9 mouse cellular contexts compared by ENCODE assay signal in genomic region chr13:58593129-58593528, GRCm38 (mm10). TPM values are rescaled to one million over a fixed set of nuclear protein-coding genes. Genes with fewer than 3 reads are reported as not detected.
DNase-seq lines count a peak whose midpoint lies in the region; ATAC-seq lines count a peak whose summit lies in the region.
"Had no signal": no experiment of that assay in that cellular context is flagged by ENCODE, and none has a peak within 500 bp of the region (broad histone marks: within the 10 kb centered on the region; RNA-seq: fewer than 3 reads in every experiment).

No protein-coding gene starts in this region.

- no peaks in the 10 kb centered on the region for H3K36me3 ChIP-seq in hindbrain, embryonic 14.5 days (replicated peaks; ENCODE audit: control insufficient read depth, insufficient read depth)
- H3K36me3 ChIP-seq in hindbrain, embryonic 13.5 days = no peaks in the 10 kb centered on the region
- H3K36me3 ChIP-seq: limb, embryonic 13.5 days had no signal

- WGBS in hindbrain, embryonic 14.5 days = 37% methylated on average over 7 of the region's 7 CpGs
- 34% methylated on average over 7 of the region's 7 CpGs for WGBS in hindbrain, embryonic 13.5 days

- no peaks in the 10 kb centered on the region for H3K9me3 ChIP-seq in hindbrain, embryonic 14.5 days (ENCODE audit: control insufficient read depth, low read length)
- H3K9me3 ChIP-seq in hindbrain, embryonic 13.5 days = no peaks in the 10 kb centered on the region
- H3K9me3 ChIP-seq: limb, embryonic 13.5 days had no signal

- ATAC-seq in hindbrain, embryonic 14.5 days (ENCODE audit: low FRiP score) = no peak
- no peak for ATAC-seq in hindbrain, embryonic 13.5 days (ENCODE audit: low FRiP score)

- no peak overlapping the region for H3K4me3 ChIP-seq in hindbrain, embryonic 14.5 days (replicated peaks; ENCODE audit: low read length)
- H3K4me3 ChIP-seq in hindbrain, embryonic 13.5 days = no peak overlapping the region
- H3K4me3 ChIP-seq: limb, embryonic 13.5 days had no signal

- no peak overlapping the region for H3K4me2 ChIP-seq in hindbrain, embryonic 14.5 days (replicated peaks)
- no peak overlapping the region for H3K4me2 ChIP-seq in hindbrain, embryonic 13.5 days
- H3K4me2 ChIP-seq: limb, embryonic 13.5 days had no signal

- H3K9ac ChIP-seq in hindbrain, embryonic 14.5 days = no peak overlapping the region
- H3K9ac ChIP-seq in hindbrain, embryonic 13.5 days = no peak overlapping the region
- H3K9ac ChIP-seq: limb, embryonic 13.5 days had no signal

- peak; percentile 67 for DNase-seq in hindbrain, embryonic 14.5 days (ENCODE audit: low spot score)
- DNase-seq in Muller cell, postnatal 12 days (ENCODE audit: inconsistent ontology term) = peak; percentile 36
- DNase-seq in cerebellum, postnatal 25 days = peak; percentile 44 to 65
- peak; percentile 47 for DNase-seq in heart, adult 8-10 months (ENCODE audit: low spot score)
- DNase-seq in left cerebral cortex, adult 18-20 months (ENCODE audit: low spot score in 2 of 2) = peak; percentile 24 to 39
- peak; percentile 40 for DNase-seq in ovary, postnatal 10 days (ENCODE audit: low spot score)
- peak; percentile 45 to 78 for DNase-seq in urinary bladder, postnatal 36 days (ENCODE audit: low spot score in 2 of 2)

- 0 out of 2 replicates have a peak, but pooled peaks cover 5% of the 10 kb centered on the region for H3K4me1 ChIP-seq in hindbrain, embryonic 14.5 days (replicated peaks; ENCODE audit: control insufficient read depth, insufficient read depth, low read length)
- H3K4me1 ChIP-seq in hindbrain, embryonic 13.5 days (replicated peaks) = 0 out of 2 replicates have a peak, but pooled peaks cover 5% of the 10 kb centered on the region

- no peak overlapping the region for H3K27ac ChIP-seq in hindbrain, embryonic 14.5 days
- no peak overlapping the region for H3K27ac ChIP-seq in hindbrain, embryonic 13.5 days
- H3K27ac ChIP-seq: limb, embryonic 13.5 days had no signal

- no peaks in the 10 kb centered on the region for H3K27me3 ChIP-seq in hindbrain, embryonic 14.5 days (ENCODE audit: control insufficient read depth, insufficient read depth, low read length)
- peaks cover 4% of the 10 kb centered on the region; the same call in 1 of the 2 replicates for H3K27me3 ChIP-seq in hindbrain, embryonic 13.5 days
- H3K27me3 ChIP-seq: limb, embryonic 13.5 days had no signal

RNA-seq across cellular contexts. Expression of gene Slc28a3, which starts 17.5 kb away (rescaled TPM):
- polyA plus RNA-seq in hindbrain, embryonic 14.5 days (2014; fragmentation: Nextera tagmentation; extraction: Ambion mirVana) = not detected in 2 replicates
- 0.05 TPM in 1 of 2 replicates, not detected in the other for polyA plus RNA-seq in hindbrain, embryonic 13.5 days (2015; fragmentation: Nextera tagmentation; extraction: Ambion mirVana)
- not detected for total RNA-seq in heart, adult 8-10 months (2022)
- not detected for total RNA-seq in left cerebral cortex, adult 18-20 months (2021)
